Mouse (Mus musculus): ENCODE measurements around the gene Insig1.
A peak's percentile ranks its signal among the peaks of the same experiment; 100 is the strongest.

Insig1 gene

DNA sequence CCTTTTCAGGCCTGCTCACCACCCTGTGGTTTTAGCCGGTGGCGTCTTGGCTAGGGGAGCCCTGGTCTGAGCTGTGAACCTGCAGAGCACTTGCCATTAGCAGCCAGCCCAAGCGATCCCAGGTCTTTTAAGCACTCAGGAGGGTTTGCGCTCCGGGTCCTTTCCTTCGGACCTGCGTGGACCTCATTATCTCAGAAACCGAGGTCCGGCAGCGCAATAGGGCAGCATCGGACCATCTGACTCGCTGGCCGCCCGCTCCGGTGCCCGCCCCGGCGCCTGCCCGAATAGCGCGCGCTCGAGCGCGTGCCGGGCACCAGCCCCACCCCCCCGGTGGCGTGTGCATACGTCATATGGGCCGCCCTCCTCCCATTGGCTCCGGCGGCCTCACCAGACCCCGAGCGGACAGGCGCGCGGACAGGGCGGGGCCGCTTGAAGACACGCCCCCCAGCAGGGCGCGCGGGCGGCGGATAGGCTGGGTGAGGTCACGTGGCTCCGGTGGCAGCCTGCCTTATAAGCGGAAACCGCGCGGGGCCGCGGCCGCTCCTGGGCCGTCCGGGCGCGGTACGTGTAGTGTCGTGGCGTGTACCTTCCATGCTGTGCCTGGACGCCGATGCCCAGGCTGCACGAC, at the start of gene Insig1:
Gene Insig1 (plus strand): TSS at position 536 of the 628 bp plus-strand sequence.
- DNase-seq (ENCODE audit: low read depth, low spot score): peak; percentile 98

DNA sequence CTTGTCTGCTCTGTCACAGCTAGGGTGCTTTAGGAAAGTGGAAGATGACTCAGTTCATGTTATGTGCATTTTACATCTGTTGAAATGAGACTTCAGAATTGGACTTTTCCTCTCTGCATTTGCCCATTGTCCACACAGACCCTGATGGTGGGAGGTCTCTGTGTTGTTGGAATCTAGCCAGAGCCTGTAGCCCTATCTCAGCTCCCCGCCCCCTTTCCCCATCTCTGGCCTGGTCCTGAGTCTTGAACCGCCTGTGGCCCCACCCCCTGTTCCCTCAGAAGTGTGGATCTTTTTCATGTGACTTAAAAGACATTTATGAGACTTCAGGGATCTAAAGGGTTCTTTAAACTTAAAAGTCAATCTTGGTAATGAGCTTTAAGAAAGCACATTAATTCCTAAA, 47.7 kb upstream of the Insig1 start:
- DNase-seq (ENCODE audit: low read depth, low spot score): no peak

DNA sequence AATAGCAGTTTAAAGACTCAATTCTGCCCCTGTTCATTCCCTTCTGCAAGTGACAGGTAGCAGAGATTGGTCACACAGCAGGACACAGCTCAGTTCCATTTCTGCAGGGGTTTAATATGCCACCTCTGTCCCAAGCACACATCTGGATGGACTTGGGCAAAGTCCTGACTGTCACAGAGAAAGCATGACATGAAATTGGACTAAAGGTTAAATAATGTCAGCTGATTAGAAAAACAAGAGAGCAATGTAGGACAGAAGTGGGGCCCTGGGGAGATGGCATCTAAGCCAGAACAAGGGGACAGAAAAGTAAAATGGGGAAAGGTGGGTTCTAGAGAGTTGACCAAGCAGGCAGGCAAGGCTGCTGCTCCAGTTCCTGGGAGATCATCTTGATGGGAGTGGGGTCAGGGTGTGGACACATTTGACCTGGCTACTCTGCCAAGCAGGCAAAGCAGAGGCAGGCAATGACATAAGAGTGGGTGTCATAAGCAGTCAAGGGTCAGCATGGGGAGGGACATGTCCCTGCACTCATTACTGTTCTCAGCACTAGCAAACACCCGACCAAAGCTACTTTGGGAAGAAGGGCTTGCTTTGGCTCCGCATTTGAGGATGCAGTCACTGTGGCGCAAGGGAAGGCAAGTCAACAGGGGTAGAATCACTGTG, 39.5 kb upstream of the Insig1 start:
- peak; percentile 14 for DNase-seq (ENCODE audit: low read depth, low spot score)

DNA sequence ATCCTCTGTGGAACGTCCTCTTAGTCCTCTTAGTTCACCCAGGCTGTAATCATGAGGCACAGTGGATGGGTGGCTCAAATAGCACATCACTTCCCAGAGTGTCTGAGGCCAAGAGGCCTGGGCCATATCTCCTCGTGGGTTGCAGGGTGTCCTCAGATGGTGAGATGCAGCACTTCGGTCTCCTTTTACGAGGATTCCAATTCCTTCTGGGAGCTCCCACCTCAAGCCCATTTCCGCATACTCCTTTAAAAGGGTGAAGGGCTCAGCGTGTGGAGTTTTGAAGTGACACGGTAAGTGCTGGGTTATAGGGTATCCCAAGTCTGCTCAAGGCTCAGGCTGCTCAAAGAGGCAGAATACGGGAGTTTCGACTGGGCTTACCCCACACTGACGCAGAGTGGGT, 38.3 kb upstream of the Insig1 start:
- no peak for DNase-seq (ENCODE audit: low read depth, low spot score)

DNA sequence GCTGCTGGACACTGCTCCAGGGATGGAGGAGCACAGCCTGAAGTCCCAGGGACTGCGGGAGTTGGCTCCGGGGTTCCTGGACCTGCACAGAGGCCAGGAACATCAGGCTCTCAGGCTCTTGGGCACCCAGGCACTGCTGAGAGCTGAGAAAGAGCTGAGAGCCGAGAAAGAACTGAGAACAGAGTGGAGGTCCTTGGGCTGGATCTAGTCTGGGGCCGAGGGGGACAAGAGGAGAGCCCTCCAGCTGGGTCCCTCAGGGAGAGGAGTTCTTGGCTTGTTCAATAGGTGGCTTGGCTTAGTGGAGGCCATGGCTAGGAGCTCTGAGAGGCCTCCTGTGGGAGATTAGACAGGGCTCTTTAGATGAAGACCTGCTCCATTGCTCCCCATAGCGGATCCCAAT, 37.9 kb upstream of the Insig1 start:
- DNase-seq (ENCODE audit: low read depth, low spot score): no peak

DNA sequence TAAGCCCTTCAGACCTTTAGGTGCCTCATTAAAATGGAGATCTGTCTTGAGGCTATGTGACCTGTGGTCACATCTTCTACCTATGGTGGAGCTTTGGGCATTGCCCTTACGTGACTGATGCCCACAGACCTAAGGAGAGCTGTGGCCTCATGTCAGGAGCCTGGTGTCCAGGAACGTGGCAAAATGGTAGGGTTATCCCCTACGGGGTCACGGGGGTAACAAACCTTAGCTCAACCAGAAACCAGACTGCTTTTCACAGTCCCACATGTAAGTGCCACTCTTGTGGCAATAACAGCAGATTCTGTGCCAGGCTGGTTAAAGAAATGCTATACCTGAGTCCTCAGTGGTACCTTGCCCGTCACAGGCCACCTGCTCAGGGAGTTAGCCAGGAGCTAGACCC, 37.3 kb upstream of the Insig1 start:
- no peak for DNase-seq (ENCODE audit: low read depth, low spot score)

DNA sequence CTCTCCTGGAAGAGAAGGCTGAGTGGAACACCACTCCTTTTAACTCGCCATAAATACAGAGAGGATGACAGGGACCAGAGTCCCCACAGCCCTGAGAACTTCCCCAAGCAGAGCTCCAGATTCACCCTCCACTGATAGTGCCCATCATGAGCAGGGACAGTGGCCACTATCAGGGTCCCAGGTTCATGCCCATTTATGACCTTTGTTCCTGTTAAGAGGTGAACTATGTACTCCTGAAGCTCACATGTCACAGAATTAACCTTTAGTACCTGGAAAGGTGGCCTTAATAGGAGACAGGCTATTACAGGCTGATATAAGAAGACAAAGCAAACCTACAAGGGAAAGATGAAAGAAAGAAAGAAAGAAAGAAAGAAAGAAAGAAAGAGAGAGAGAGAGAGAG, 35.2 kb upstream of the Insig1 start:
- DNase-seq (ENCODE audit: low read depth, low spot score): no peak

DNA sequence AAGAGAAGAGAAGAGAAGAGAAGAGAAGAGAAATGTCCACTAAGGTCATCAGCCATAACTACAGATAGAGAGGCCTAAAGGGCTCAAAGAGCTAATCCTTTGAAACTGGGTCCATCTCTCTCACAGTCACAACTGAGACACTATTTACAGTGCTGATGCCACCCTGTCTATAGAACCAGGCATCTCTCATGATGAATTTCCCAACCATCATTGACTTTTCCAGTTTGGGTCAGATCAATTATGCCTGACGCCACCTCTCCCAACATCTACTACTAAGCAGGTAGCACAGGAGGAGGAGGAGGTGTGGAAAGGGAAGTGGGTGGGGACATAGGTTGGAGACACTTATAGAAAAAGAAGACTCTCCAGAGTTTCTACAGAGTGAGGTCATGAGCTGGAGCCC, 34.6 kb upstream of the Insig1 start:
- DNase-seq (ENCODE audit: low read depth, low spot score): no peak

DNA sequence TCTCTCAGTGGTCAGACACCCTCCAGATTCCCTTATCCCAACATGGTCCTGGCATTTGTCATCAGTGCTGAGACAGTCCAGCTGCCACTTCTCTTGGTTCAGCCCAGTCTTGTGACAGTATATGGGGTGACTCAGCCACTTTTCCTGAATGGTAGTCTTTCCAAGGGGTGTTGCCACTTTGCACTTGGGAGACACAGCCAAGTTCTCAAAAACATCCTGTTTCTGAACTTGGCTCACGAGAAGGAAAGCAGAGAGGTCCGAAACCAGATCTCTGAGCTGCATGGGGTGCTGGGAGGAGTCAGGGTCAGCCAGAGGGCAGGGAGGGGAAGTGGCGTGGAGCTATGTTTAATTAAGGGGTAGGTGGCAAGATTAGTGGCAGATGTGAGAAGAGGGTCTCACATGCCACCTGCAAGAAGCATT, 34.0 kb upstream of the Insig1 start:
- peak; percentile 75 for DNase-seq (ENCODE audit: low read depth, low spot score)

DNA sequence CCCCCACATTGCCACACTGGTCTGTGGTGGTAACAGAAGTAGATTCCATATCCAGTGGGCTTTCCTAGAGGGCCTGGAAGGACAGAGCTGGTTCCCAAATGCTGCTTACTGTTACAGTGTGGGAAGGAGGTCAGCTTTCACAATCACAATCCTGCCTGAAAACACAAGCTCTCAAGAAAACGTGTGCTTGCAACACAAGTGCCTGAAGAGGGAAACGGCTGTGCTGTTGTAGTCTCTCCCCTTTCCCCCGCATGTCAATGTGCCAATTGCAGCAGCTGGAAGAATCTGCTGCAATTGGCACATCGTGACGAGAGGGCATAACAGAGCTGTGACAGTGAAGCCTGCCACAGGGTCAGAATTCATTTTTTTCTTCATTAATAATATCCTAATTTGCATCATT, 33.5 kb upstream of the Insig1 start:
- DNase-seq (ENCODE audit: low read depth, low spot score): peak; percentile 49

DNA sequence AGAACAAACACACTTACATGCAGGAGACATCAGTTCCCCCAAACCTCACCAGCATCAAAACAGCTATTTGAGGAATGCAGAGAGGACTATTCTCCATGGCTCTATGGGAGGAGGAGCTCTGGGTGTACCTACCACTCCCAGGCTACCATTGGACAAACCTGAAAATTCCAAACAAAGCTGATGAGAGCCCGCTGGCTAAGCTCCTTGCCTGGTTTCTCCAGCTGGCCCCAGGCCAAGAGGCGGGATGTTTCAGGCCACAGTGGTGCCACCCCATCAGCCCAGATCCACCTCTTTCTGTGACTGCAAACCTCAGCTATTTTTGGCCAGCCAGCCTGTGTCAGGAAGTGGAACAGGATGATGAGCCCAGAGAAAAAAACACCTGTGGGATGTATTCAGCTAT, 33.0 kb upstream of the Insig1 start:
- peak; percentile 60 for DNase-seq (ENCODE audit: low read depth, low spot score)

DNA sequence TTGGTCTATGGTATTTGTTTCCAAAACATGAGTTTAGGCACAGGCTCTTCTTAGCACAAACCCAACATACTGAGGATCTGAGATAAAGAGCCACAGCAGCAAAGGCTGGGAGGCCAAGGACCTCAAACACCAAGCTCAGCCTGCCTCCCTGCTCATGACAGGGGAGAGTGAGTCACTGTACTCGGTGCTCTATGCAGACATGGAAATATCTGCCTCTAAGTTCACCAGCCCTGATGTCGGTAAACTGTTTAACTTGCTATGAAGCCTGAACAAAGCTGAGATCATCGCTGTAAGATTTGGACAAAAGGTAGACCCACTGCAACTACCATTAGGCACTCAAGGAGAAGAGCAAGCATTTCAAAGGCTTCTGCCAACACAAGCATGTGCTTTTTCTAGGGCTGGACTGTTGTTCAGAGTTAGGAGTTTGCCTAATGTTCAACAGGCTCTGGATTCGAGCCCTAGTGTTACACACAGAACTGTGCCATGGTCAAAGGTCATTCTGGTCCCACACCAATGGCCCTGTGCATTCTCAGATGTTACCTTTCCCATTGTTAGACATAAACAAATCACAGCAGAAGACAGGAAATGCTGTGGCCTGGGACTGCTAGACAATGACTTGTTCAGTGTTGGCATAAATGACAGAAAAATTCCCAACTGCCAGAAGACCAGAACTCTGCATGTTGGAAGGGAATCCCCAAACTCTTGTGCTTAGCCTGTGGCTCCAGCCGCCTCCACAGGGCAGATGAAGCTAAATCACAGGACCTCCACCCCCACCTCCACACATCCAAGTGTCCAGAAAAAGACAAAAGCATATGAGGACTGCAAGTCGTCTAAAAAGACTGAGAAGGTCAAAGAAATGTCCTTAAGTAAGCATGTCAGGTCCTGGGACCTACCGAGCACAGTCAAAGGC, 31.2 kb upstream of the Insig1 start:
- DNase-seq (ENCODE audit: low read depth, low spot score): no peak

DNA sequence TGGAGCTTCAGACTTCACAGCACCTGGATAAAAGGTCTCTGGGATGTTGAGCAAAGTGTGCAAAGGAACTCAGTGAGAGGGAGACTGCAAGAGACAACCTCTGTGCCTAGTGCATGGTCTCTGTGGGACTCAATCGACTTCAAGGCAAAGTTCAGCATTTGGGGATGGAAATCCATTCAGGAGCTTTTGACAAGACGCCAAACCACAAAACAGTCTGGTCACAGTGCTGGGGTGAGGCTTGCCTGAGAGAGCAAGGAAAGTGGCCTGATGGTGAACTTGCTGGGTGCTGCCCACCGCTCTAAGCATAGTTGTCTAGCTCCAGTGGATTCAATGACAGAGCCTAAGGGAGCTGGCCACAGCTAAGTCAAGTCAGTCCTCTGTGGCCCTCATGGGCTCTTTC, 30.4 kb upstream of the Insig1 start:
- DNase-seq (ENCODE audit: low read depth, low spot score): no peak

DNA sequence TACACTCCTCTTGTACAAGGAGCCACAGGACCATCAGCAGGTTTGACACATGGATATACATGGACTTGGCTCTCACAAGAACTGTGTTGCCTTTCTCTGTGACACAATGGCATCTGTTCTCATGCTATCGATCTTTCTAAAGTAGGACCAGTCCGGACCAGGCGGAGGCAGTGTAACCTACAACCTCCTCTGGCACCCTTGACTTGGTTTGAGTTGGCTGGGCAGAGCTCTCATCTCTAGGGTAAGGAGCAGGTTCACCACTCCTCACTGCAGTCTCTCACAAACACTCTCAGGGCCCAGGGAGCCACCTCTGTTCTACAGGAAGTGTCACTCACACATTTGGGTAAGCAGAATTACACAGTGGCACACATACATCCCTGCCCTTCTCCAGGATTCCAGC, 29.1 kb upstream of the Insig1 start:
- DNase-seq (ENCODE audit: low read depth, low spot score): no peak

DNA sequence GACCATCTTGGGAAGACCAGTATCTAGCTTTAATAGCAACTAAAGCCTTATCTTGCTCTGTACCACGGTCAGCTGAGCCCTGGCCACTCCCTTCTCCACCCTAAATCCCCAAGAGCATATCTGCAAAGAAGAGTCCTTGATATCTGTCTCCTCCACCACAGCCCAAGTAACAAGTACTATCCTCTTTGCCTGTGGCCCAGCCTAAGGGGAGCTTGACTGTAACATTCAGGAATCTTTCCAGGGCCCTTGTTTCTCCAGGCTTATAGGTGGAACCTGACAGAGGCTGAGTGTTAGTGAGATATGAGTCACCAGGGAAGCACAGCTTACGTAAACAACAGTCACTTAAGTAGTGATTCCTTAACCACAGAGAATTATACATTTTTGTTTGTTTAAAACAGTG, 28.4 kb upstream of the Insig1 start:
- DNase-seq (ENCODE audit: low read depth, low spot score): no peak

DNA sequence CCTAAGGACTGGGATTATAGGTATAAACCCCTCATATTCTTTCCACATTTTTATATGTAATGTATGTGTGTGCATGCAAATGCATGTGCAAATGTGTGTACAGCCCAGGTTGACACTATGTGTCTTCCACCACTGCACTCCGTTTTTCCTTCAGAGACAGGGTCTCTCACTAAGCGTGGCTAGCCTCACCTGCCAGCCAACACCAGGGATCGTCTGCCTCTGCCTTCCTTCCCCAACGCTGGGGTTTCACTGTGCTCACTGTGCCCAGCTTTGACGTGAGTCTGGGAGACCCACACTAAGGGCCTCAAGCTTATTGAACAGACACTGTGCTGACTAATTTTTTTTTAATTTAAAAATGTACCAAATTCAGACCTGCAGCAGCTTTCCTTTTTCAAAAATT, 27.8 kb upstream of the Insig1 start:
- DNase-seq (ENCODE audit: low read depth, low spot score): no peak

DNA sequence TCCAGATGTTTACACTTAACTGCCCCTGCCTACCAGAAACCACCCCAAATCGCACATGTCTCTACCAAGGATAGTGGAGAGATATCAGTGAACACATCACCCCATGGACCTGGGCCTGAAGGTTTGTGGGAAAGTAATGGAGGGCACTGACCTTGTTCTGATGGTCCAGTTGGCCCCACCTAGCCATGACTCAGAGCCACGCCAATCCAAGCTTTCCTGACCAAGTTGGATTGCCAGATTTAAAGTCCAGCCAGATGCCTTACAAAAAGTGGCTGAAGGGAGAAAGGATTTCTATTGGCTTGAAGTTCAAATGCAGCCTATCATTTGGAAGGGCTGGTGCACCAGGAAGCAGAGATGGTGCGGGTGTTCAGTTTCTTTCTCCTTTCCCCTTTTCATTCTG, 24.2 kb upstream of the Insig1 start:
- DNase-seq (ENCODE audit: low read depth, low spot score): no peak

DNA sequence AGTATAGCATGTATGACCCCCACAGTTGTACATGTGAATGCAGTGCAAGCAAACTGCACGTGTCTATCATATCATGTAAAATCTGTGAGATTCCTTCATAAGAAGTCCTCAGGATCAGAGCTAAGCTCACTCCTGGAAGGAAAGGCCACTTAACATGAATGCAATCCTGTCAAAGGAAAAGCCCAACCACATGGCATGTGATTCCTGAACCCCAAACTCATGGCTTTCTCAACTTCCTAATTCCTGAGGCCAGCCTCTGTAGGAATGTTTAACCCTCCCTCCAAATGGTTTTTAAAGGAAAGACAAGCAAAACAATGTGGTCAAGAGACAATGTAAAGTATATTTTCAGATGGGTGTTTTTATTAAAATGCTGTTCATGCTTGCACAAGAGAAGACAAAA, 23.2 kb upstream of the Insig1 start:
- no peak for DNase-seq (ENCODE audit: low read depth, low spot score)

DNA sequence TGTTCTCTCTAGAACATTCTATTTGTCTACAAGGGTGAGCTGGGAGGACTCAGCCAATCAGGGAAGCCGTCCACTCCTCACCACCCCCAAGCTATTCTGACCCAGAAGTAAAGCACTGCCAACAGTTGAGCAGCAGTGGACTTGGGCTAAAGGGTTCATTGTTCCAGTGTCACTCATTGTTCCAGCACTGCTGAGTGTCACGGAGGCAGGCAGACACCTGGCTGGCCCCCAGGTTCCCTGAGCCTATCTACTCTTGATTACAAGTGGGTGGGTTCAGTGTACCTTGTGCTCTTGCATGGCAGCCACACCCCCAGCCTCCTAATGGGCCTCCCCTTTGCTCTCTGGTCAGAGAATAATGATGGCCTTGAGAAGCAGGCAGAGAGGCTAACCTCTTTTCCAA, 15.7 kb upstream of the Insig1 start:
- DNase-seq (ENCODE audit: low read depth, low spot score): no peak

DNA sequence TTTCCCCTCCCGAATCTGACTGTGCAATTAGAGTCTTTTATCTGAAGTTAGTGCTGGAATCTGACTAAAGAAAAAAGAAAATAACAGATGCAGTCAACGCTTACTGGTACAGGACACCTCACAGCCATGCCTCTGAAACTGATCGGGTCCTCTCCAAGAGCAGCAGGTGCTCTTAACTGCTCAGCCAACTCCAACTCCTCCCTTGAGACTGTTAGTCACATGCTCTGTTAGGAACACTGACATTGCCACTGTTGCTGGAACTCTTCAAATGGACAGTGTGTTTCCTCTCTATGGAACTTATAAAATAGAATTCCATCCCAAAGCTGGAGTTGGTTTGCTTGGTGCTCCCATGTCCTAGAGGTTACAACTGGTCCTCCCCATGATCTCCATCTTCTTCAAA, 14.3 kb upstream of the Insig1 start:
- DNase-seq (ENCODE audit: low read depth, low spot score): no peak

DNA sequence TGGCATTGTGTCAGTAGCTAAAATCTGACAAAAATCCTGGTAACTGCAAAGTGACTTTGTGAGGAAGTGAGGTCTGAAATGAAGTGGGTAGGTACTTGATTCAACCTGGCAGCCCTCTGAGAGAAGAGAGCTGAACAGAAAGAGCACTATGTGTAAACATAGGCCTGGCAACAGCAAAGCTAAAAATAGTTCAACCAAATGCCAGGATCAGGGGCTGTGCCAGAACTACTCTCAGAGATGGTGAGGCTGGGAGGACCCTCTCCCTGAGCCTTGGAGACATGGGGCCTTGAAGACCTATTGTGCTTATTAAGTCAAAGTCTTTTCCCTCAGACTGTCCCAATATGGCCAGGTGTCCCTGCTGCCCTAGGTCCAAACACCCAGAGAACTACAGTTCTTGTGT, 10.7 kb upstream of the Insig1 start:
- no peak for DNase-seq (ENCODE audit: low read depth, low spot score)

DNA sequence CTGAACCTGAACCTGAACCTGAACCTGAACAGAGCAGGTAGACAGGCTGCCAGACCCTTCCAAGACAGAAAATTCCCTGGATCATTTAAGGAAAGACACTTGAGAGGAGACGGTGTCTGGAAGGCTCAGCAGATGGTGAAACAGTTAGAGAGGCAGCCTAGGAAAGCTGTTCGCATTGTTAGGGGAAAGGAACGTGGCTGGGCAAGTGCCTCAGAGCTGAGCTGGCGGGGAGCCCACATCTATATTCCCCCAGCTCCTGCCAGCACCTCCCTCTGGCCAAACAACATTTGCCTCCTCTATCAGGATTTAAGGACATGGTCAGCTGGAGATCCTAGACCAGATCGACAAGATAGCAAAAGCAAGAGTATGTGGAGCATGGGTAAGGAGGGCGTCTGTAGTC, 10.2 kb upstream of the Insig1 start:
- DNase-seq (ENCODE audit: low read depth, low spot score): no peak
